Mouse (Mus musculus): ENCODE data around the gene Lrrc7. TPM values are rescaled to one million over a fixed set of nuclear protein-coding genes. Genes with fewer than 3 reads are reported as not detected.
A peak's percentile ranks its signal among the peaks of the same experiment; 100 is the strongest.

Lrrc7 gene
- polyA plus RNA-seq, 1 experiment from 2014 or later = 0.11 TPM

DNA sequence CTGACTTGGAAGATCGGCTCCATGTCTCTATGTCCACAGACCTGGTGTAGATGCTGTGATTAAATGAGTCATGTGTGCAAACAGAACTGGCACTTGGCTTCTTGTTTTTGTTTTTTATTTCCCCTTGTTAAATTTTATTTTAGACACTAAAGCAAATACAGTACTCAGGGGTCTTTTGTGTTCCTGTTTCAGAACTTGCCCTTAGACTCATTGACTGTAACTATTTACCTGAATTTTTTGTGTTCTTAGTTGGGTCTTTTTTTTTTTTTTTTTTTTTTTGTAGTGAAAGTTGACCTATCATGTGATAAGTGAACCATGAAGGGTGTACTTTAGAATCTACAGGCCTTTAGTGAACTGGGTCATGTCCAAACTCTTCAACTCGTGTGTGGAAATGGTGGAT lies 521.3 kb downstream of the Lrrc7 start:
- Histone ChIP-seq H3K27me3 (ENCODE audit: insufficient read depth, low read length) (no peaks in the 10 kb centered on the region), H3K4me1 (replicated peaks; ENCODE audit: insufficient read depth, low read length) (no peaks in the 10 kb centered on the region), H3K9me3 (replicated peaks; ENCODE audit: low read length) (no peaks in the 10 kb centered on the region), H3K36me3 (ENCODE audit: insufficient read depth, low read length) (no peaks in the 10 kb centered on the region), H3K27ac (no peak overlapping the region), H3K4me3 (replicated peaks; ENCODE audit: low read depth, low read length) (no peak overlapping the region), H3K4me2 (ENCODE audit: low read length) (no peak overlapping the region), H3K9ac (ENCODE audit: low read depth, low read length) (no peak overlapping the region)
- no peak for TF ChIP-seq CTCF (IDR thresholded peaks at IDR 0.05; ENCODE audit: low read depth)
- WGBS = 73% methylated on average over 2 of the region's 2 CpGs
- ATAC-seq (replicated peaks; ENCODE audit: low FRiP score, low read depth) = no peak
- DNase-seq (ENCODE audit: low spot score) = no peak

DNA sequence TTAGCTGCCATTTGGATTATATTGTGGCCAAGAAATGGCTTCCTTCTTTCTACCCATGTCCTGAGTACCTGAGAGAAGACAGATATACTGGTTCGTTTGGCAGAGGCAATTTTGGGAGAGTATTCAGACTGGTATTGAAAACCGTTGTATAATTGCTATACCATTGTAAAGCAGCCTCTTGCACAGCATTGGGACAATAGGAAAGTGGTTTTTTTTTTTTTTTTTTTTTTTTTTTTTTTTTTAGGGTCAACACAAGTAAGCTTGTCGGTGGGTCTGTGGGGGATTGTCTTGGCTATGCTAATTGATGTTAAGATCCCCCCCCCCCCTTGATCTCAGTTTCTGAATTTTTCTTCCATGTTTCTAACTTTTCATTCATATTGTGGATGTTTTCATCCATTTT lies 523.9 kb downstream of the Lrrc7 start:
- H3K27ac ChIP-seq = no peak overlapping the region
- H3K9me3 ChIP-seq (replicated peaks; ENCODE audit: low read length) = no peaks in the 10 kb centered on the region
- no peaks in the 10 kb centered on the region for H3K27me3 ChIP-seq (ENCODE audit: insufficient read depth, low read length)
- TF ChIP-seq CTCF (IDR thresholded peaks at IDR 0.05; ENCODE audit: low read depth) = no peak
- H3K36me3 ChIP-seq (ENCODE audit: insufficient read depth, low read length) = no peaks in the 10 kb centered on the region
- H3K4me3 ChIP-seq (replicated peaks; ENCODE audit: low read depth, low read length) = no peak overlapping the region
- no peak for DNase-seq (ENCODE audit: low spot score)
- WGBS = 78% methylated on average over 3 of the region's 3 CpGs
- ATAC-seq (replicated peaks; ENCODE audit: low FRiP score, low read depth) = no peak
- 0 out of 2 replicates have a peak, but pooled peaks cover 5% of the 10 kb centered on the region for H3K4me1 ChIP-seq (replicated peaks; ENCODE audit: insufficient read depth, low read length)
- no peak overlapping the region for H3K4me2 ChIP-seq (ENCODE audit: low read length)
- no peak overlapping the region for H3K9ac ChIP-seq (ENCODE audit: low read depth, low read length)

DNA sequence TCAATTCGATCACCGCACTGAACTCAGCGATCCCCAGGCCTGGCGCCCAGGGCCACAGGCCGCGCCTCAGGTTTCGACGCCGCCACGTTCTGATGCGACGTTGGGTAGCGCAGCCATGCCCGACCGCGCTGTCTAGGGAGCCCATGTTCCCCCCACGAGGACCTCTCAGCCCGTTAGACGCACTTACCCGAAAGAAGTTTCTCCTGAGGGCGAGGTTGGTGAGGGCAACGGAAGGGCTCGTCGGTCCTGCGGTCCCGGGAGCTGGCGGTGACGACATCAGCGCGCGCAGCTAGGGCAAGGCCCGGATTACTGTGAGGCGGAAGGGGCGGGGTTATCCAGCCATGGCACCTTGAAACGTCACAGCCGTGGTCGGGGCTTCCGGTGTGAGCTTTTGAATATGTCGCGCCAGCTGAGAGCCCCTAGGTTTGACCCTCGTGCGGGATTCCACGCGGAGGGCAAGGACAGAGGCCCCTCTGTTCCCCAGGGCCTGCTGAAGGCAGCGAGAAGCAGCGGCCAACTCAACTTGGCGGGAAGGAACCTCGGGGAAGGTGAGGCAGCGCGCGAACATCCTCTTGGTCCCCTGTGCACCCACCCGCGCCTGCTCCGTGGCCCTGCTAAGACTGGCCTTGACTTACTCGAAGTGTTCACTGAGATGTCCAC lies 525.6 kb downstream of the Lrrc7 start, which contains the start of the genes Srsf11 and Lrrc40:
TSS of gene Srsf11 (minus strand) at position 311 of the 660 bp plus-strand sequence.
TSS of gene Lrrc40 (plus strand) at position 334 of the 660 bp plus-strand sequence.
- Histone ChIP-seq H3K36me3 (ENCODE audit: insufficient read depth, low read length) (no peaks in the 10 kb centered on the region), H3K27ac (peak within 1 kb of the TSS; percentile 87), H3K9ac (ENCODE audit: low read depth, low read length) (peak within 1 kb of the TSS; percentile 83), H3K27me3 (ENCODE audit: insufficient read depth, low read length) (no peaks in the 10 kb centered on the region), H3K4me1 (replicated peaks; ENCODE audit: insufficient read depth, low read length) (0 out of 2 replicates have a peak, but pooled peaks cover 5% of the 10 kb centered on the region), H3K9me3 (replicated peaks; ENCODE audit: low read length) (no peaks in the 10 kb centered on the region), H3K4me2 (ENCODE audit: low read length) (peak within 1 kb of the TSS; percentile 64), H3K4me3 (replicated peaks; ENCODE audit: low read depth, low read length) (peak within 1 kb of the TSS; percentile 80)
- DNase-seq (ENCODE audit: low spot score) = peak; percentile 97
- peak; percentile 97 for ATAC-seq (replicated peaks; ENCODE audit: low FRiP score, low read depth)
- WGBS = under 1% methylated on average over 55 of the region's 55 CpGs
- no peak for TF ChIP-seq CTCF (IDR thresholded peaks at IDR 0.05; ENCODE audit: low read depth)

DNA sequence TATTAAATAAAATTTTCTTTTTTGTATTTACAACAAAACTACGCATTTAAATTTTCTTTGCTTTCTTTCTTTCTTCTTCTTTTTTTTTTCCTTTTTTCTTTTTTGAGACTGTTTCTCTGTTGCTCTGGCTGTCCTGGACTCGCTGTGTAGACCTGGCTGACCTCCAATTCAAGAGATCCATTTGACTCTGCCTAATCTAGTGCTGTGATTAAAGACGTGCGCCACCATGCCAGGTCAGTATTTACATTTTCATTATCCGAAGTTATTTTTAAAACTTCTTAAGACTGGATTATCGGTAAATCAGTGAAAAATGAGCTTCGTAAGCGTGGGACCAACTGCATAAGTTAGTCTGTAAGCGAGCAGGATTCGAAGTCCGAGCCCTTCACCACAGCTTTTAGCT lies 526.2 kb downstream of the Lrrc7 start:
- H3K9me3 ChIP-seq (replicated peaks; ENCODE audit: low read length) = no peaks in the 10 kb centered on the region
- peak overlapping the region; percentile 80 for H3K4me3 ChIP-seq (replicated peaks; ENCODE audit: low read depth, low read length)
- no peak for TF ChIP-seq CTCF (IDR thresholded peaks at IDR 0.05; ENCODE audit: low read depth)
- peak; percentile 21 for DNase-seq (ENCODE audit: low spot score)
- H3K4me2 ChIP-seq (ENCODE audit: low read length) = peak overlapping the region; percentile 64
- H3K36me3 ChIP-seq (ENCODE audit: insufficient read depth, low read length) = no peaks in the 10 kb centered on the region
- H3K27ac ChIP-seq = peak overlapping the region; percentile 87
- H3K27me3 ChIP-seq (ENCODE audit: insufficient read depth, low read length) = no peaks in the 10 kb centered on the region
- H3K9ac ChIP-seq (ENCODE audit: low read depth, low read length) = peak overlapping the region; percentile 83
- no peak for ATAC-seq (replicated peaks; ENCODE audit: low FRiP score, low read depth)
- H3K4me1 ChIP-seq (replicated peaks; ENCODE audit: insufficient read depth, low read length) = 0 out of 2 replicates have a peak, but pooled peaks cover 5% of the 10 kb centered on the region
- under 1% methylated on average over 11 of the region's 11 CpGs for WGBS
